Mouse (Mus musculus) liver, embryonic 14 days (tissue): ENCODE data around the gene Rhbdl3. TPM values are rescaled to one million over a fixed set of nuclear protein-coding genes. Genes with fewer than 3 reads are reported as not detected.

Experiments used
- polyA plus RNA-seq: library from polyadenylated mRNA; depleted of rRNA; stranded (reverse); fragments of >200 nt; gene quantifications from 2 replicates; pipeline ENCODE4 v1.2.3, GENCODE M21; 2012; rRNA removed

Rhbdl3 gene
- polyA plus RNA-seq, result 0.05 and 0.07 TPM in 2 replicates

DNA sequence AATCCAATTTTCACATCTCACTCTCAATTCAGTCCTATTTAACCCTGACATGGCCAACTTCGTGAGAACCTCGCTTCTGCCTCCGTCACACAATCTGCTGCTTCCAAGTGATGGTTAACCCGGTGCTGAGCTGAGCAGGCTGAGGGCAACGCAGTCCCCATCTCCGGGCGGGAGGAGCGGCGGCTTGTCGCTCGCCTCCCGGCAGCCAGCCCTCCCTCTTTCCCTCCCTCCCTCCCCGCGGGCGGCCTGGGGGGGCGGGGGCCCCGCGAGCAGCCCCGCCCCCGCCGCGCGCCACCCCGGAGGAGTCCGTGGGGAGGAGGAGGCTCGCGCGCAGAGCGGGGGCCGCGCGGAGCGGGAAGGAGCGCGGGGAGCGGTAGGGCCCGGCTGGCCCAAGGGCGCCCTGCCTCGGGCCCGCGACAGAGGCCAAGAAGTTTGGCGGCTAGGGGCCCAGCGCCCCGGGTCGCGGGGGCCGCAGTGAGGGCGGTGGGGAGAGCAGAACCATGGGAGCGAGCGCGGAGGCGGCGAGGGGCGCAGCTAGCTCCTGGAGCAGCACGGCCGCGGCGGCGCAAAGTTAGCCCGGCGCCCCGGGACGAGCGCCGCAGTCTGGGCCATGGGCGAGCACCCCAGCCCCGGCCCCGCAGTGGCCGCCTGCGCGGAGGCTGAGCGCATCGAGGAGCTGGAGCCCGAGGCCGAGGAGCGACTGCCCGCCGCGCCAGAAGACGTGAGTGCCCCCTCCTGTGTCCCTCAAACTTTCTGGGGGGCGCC, at the start of gene Rhbdl3:
Rhbdl3 (plus strand) TSS at position 362 of the 765 bp plus-strand sequence.

GRCm38 (mm10) chr11:80377712-80378451, 77.2 kb downstream of the Rhbdl3 start, which contains the start of gene 5730455P16Rik:
Gene 5730455P16Rik (minus strand): TSS chr11:80378034.

GRCm38 (mm10) chr11:80383019-80383625, 82.4 kb downstream of the Rhbdl3 start, which contains the start of gene Zfp207:
Gene Zfp207 (plus strand): TSS chr11:80383279.

Other genes starting within 250 kb of the Rhbdl3 start
- 43.7 and 54.5 TPM in 2 replicates for gene Crlf3, start 219.9 kb upstream of the Rhbdl3 start, polyA plus RNA-seq
- gene Atad5, start 211.5 kb upstream of the Rhbdl3 start, polyA plus RNA-seq, result 11.0 and 13.3 TPM in 2 replicates
- 7.2 and 8.4 TPM in 2 replicates for gene Tefm, start 158.7 kb upstream of the Rhbdl3 start, polyA plus RNA-seq
- gene Adap2, start 146.8 kb upstream of the Rhbdl3 start, polyA plus RNA-seq, result 1.7 and 2.3 TPM in 2 replicates
- gene Rnf135, start 117.1 kb upstream of the Rhbdl3 start, polyA plus RNA-seq, result 2.0 and 2.5 TPM in 2 replicates
- 11.7 and 14.4 TPM in 2 replicates for gene Rhot1, start 91.9 kb upstream of the Rhbdl3 start, polyA plus RNA-seq
- gene 5730455P16Rik, start 77.1 kb downstream of the Rhbdl3 start, polyA plus RNA-seq, result 2.5 and 3.0 TPM in 2 replicates
- gene Zfp207, start 82.4 kb downstream of the Rhbdl3 start, polyA plus RNA-seq, result 78.4 and 91.5 TPM in 2 replicates
- 55.2 and 66.1 TPM in 2 replicates for gene Psmd11, start 127.7 kb downstream of the Rhbdl3 start, polyA plus RNA-seq
- 0.70 and 0.89 TPM in 2 replicates for gene Cdk5r1, start 176.1 kb downstream of the Rhbdl3 start, polyA plus RNA-seq